Mouse (Mus musculus) embryonic facial prominence, embryonic 12.5 days (tissue): ENCODE results near the gene Unc13a. TPM values are rescaled to one million over a fixed set of nuclear protein-coding genes. Genes with fewer than 3 reads are reported as not detected.

Source experiments
- ATAC-seq: fragments of 200-750 bp; cut with Nextera tagmentation; 2 replicates; pipeline ENCODE4 v1.8.0; 2017; ENCODE audit not compliant: insufficient number of reproducible peaks, insufficient read depth, low FRiP score, low TSS enrichment
- H3K27ac ChIP-seq: fragments of 300-500 bp; sonication (generic); 2 replicates; pipeline ENCODE4 v1.5.1; 2016; ENCODE audit warnings: mild to moderate bottlenecking
- H3K27me3 ChIP-seq: fragments of 300-500 bp; sonication (generic); 2 replicates; pipeline ENCODE4 v1.6.1; 2016; ENCODE audit warnings: mild to moderate bottlenecking, moderate library complexity
- H3K36me3 ChIP-seq: fragments of 300-500 bp; sonication (generic); 2 replicates; pipeline ENCODE4 v1.6.1; 2016; ENCODE audit warnings: mild to moderate bottlenecking
- H3K4me1 ChIP-seq: fragments of 300-500 bp; sonication (generic); 2 replicates; pipeline ENCODE4 v1.6.1; 2016
- H3K4me2 ChIP-seq: fragments of 300-500 bp; sonication (generic); replicated peaks from 2 replicates; pipeline ENCODE4 v1.6.1; 2016; ENCODE audit warnings: mild to moderate bottlenecking, moderate library complexity
- H3K4me3 ChIP-seq: fragments of 300-500 bp; sonication (generic); 2 replicates; pipeline ENCODE4 v1.5.1; 2016; ENCODE audit warnings: mild to moderate bottlenecking
- H3K9ac ChIP-seq: fragments of 300-500 bp; sonication (generic); 2 replicates; pipeline ENCODE4 v1.6.1; 2016; ENCODE audit warnings: mild to moderate bottlenecking, moderate library complexity
- H3K9me3 ChIP-seq: fragments of 300-500 bp; sonication (generic); 2 replicates; pipeline ENCODE4 v1.6.1; 2016; ENCODE audit warnings: mild to moderate bottlenecking, moderate library complexity
- WGBS: fragments of 180-500 bp; shearing (Covaris S2); methylation state at CpG from one replicate; pipeline ENCODE4 v1.1.7; 2016; 5-methylcytosine and 5-hydroxymethylcytosine counted together
- polyA plus RNA-seq: library from polyadenylated mRNA; unstranded; fragments of >200 nt; fragmentation: Nextera tagmentation; extraction: Ambion mirVana; gene quantifications from 2 replicates; pipeline ENCODE4 v1.2.1, GENCODE M21; 2016

The Unc13a gene
- polyA plus RNA-seq, 1 experiment from 2014 or later: 1.9 TPM

DNA sequence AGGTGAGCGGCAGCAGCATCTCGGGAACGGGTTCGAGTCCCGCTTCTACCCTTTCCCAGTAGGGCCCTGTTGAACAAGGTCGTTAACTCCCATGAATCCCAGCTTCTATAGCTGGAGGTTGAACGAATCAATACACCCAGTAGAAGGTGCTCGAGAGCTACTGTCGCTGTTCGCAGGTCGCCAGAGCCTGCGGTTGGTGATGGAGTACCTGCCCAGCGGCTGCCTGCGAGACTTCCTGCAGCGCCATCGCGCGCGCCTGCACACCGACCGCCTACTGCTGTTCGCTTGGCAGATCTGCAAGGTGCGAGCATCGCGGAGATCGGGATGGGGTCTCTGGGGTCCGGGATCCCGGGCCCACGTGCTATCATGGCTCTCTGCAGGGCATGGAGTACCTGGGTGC, 14.0 kb upstream of the Unc13a start:
- ATAC-seq: no peak
- H3K9me3 ChIP-seq: no peaks in the 10 kb centered on the region; the same call in 1 of the 2 replicates
- peak overlapping the region; percentile 24 for H3K4me3 ChIP-seq
- H3K4me1 ChIP-seq: peaks cover 28% of the 10 kb centered on the region
- H3K4me2 ChIP-seq: peak overlapping the region; percentile 45
- H3K27me3 ChIP-seq: peaks cover 100% of the 10 kb centered on the region
- 3% methylated on average over 29 of the region's 29 CpGs for WGBS
- no peaks in the 10 kb centered on the region for H3K36me3 ChIP-seq
- H3K27ac ChIP-seq: no peak overlapping the region
- no peak overlapping the region for H3K9ac ChIP-seq

DNA sequence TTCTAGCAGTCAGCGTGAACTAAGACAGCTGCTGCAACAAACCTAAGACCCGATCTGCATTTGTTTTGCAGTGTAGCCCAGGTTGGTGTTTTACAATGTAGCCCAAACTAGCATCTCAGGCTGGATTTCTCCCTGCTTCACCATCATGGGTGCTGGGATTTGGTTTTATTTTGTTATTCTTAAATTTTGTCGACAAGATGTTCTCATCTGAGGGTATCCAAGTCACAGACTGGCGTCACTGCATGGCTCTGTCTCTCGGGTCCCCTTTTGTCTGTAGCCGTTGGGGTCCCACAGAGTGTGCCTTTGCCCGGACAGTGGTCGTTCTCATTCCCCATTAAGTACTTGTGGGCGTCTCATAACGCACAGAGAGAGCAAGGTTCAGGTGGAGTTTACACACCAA, 13.1 kb upstream of the Unc13a start:
- no peak for ATAC-seq
- H3K27me3 ChIP-seq: peaks cover 100% of the 10 kb centered on the region
- H3K4me3 ChIP-seq: no peak overlapping the region
- H3K27ac ChIP-seq: no peak overlapping the region
- H3K36me3 ChIP-seq: no peaks in the 10 kb centered on the region
- H3K4me1 ChIP-seq: peaks cover 32% of the 10 kb centered on the region
- 21% methylated on average over 10 of the region's 10 CpGs for WGBS
- no peak overlapping the region for H3K4me2 ChIP-seq
- H3K9me3 ChIP-seq: no peaks in the 10 kb centered on the region; the same call in 1 of the 2 replicates
- H3K9ac ChIP-seq: no peak overlapping the region

DNA sequence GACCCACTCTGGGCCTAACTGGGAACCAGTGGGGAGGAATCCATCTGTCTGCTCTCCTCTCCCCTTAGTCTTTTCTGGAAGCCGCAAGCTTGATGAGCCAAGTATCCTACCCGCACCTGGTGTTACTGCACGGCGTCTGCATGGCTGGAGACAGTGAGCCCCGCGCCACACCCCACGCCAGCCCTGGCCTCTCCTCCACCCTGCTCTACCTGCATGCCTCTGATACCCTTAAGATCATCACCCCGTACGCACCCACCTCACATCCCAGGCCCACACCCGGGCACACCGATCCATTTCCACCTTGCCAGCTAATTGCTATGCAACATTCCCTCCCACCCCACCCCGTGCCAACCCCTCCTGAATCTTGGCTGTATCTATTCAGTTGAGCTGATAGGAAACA, 11.3 kb upstream of the Unc13a start:
- no peak overlapping the region for H3K27ac ChIP-seq
- no peaks in the 10 kb centered on the region for H3K9me3 ChIP-seq
- 66% methylated on average over 12 of the region's 12 CpGs for WGBS
- no peak overlapping the region for H3K4me2 ChIP-seq
- H3K9ac ChIP-seq: no peak overlapping the region
- peaks cover 100% of the 10 kb centered on the region for H3K27me3 ChIP-seq
- no peak overlapping the region for H3K4me3 ChIP-seq
- H3K4me1 ChIP-seq: peaks cover 35% of the 10 kb centered on the region
- ATAC-seq: no peak
- H3K36me3 ChIP-seq: no peaks in the 10 kb centered on the region

DNA sequence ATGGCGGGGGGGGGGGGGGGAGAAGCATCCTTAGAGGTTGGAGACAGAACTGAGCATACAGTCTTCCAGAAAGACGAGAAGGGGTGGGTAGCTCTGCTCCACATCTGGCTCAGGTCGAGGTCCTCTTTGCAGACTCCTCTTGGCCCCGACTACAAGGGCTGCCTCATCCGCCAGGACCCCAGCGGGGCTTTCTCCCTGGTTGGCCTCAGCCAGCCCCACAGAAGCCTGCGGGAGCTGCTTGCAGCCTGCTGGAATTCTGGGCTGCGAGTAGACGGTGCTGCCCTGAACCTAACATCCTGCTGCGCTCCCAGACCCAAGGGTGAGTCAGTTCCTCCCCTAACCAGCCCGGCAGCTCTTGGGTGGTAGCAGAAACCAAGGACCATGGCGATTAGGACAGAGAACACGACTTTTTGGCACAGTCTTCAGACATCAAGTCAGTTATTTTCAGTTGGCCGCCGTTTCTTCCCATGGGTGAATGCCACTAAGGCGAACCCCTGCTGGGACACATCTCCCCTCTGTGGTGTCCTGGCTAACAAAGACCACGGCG, 9.9 kb upstream of the Unc13a start:
- Histone ChIP-seq H3K9ac (no peak overlapping the region), H3K27me3 (peaks cover 100% of the 10 kb centered on the region), H3K27ac (no peak overlapping the region), H3K4me1 (peaks cover 27% of the 10 kb centered on the region), H3K9me3 (no peaks in the 10 kb centered on the region), H3K36me3 (no peaks in the 10 kb centered on the region), H3K4me2 (no peak overlapping the region), H3K4me3 (no peak overlapping the region)
- no peak for ATAC-seq
- 3% methylated on average over 18 of the region's 18 CpGs for WGBS

DNA sequence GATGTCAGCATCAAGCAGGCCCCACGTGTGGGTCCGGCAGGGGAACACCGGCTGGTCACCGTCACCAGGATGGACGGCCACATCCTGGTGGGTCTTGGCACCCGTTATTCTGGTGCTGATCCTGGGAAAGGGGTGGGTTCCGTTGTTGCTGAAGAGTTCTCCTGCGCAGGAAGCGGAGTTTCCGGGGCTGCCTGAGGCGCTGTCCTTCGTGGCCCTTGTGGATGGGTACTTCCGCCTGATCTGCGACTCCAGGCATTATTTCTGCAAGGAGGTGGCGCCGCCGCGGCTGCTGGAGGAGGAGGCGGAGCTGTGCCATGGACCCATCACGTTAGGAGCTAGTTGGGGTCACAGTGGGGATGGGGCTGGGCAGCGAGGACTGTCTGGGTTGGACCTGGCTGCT, 8.9 kb upstream of the Unc13a start:
- Histone ChIP-seq H3K4me1 (peaks cover 18% of the 10 kb centered on the region), H3K4me3 (no peak overlapping the region), H3K4me2 (no peak overlapping the region), H3K9ac (no peak overlapping the region), H3K27ac (no peak overlapping the region), H3K36me3 (no peaks in the 10 kb centered on the region), H3K27me3 (peaks cover 98% of the 10 kb centered on the region), H3K9me3 (no peaks in the 10 kb centered on the region)
- ATAC-seq: no peak
- WGBS: 3% methylated on average over 21 of the region's 21 CpGs

DNA sequence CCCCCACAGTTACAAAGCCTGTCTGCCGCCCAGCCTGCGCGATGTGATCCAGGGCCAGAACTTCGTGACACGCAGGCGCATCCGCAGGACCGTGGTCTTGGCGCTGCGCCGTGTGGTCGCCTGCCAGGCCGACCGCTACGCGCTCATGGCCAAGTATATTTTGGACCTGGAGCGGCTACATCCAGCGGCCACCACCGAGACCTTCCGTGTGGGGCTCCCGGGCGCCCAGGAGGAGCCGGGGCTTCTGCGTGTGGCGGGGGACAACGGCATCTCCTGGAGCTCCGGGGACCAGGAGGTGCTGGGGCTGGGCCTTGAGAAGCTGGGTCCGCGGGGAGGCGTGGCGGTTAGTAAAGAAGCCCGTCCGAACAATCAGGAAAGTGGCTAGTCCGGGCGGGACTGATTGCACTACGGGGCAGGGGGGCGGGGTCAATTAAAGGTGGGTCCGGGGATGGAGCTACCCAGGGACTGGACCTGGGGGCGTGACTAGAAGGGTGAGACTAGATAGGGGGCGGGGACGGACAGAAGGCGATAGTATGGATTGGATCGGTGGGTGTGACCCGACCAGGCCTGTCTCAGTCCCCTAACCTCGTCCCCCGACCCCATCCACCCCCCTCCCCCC, 8.1 kb upstream of the Unc13a start:
- ATAC-seq: 0 out of 2 replicates have a peak, but pooled peaks have one; percentile 22
- Histone ChIP-seq H3K27me3 (peaks cover 94% of the 10 kb centered on the region), H3K4me3 (peak overlapping the region; percentile 20), H3K4me2 (peak overlapping the region; percentile 43), H3K9ac (peak overlapping the region; percentile 28), H3K4me1 (peaks cover 18% of the 10 kb centered on the region), H3K36me3 (no peaks in the 10 kb centered on the region), H3K27ac (no peak overlapping the region), H3K9me3 (no peaks in the 10 kb centered on the region)
- WGBS: 2% methylated on average over 46 of the region's 46 CpGs

DNA sequence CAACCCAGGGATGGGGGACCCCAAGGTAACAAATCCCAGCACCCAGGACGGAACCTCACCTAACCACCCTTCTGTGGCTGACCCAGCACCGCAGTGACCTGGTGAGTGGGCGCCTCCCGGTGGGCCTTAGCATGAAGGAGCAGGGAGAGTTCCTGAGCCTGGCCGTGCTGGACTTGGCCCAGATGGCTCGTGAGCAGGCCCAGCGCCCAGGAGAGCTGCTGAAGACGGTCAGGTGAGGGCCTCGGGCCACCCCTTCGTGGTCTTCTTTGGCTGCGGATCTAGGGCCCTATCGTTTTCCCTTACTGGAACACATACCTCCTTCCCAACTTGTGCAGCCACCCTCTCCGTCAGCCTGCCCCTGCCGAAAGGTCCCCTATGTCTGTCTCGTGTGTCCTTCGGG, 7.6 kb upstream of the Unc13a start:
- H3K36me3 ChIP-seq: no peaks in the 10 kb centered on the region
- H3K4me3 ChIP-seq: peak overlapping the region; percentile 20
- peaks cover 89% of the 10 kb centered on the region for H3K27me3 ChIP-seq
- no peak overlapping the region for H3K27ac ChIP-seq
- peak overlapping the region; percentile 28; the same call in 1 of the 2 replicates for H3K9ac ChIP-seq
- no peaks in the 10 kb centered on the region for H3K9me3 ChIP-seq
- H3K4me2 ChIP-seq: peak overlapping the region; percentile 43
- no peak for ATAC-seq
- WGBS: 10% methylated on average over 16 of the region's 16 CpGs
- peaks cover 18% of the 10 kb centered on the region for H3K4me1 ChIP-seq

DNA sequence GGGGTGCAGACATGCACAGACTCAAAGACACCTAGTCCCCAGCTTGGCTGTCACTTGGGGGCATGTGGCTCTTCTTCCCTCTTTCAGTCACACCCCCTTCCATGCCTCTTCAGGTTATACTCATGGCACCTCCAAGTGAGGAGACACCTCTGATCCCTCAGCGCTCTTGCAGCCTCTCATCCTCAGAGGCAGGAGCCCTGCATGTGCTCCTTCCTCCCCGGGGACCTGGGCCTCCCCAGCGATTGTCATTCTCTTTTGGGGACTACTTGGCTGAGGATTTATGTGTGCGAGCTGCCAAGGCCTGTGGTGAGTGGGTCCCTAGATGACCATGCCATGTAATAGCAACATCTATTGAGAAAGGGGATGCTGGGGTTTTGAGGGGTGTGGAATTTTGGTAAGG, 6.7 kb upstream of the Unc13a start:
- WGBS: 61% methylated on average over 4 of the region's 4 CpGs
- no peak overlapping the region for H3K4me3 ChIP-seq
- no peak for ATAC-seq

DNA sequence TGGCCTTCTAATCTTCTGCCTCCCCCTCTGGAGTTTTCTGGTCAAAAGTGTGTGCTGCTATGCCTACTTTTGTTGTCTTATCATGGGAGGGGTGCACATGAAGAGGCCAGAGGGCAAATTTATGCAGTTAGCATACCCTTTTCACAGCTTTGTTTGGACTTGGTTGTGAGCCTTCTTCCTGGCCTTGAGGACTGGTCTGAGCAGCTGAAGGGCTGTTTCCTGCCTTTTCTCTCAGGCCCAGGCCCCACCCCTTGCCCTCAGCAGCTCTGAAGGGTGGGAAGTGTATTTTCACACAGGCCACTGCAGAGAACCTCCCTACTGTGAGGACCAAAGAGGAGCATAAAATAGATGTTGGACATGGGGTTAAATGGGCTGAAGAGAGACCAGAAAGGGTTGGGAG, 6.0 kb upstream of the Unc13a start:
- Histone ChIP-seq H3K27ac (no peak overlapping the region), H3K4me2 (no peak overlapping the region; the same call in 1 of the 2 replicates), H3K9ac (no peak overlapping the region), H3K4me1 (peaks cover 18% of the 10 kb centered on the region), H3K4me3 (no peak overlapping the region), H3K36me3 (no peaks in the 10 kb centered on the region), H3K9me3 (no peaks in the 10 kb centered on the region), H3K27me3 (peaks cover 73% of the 10 kb centered on the region)
- ATAC-seq: no peak

More for the DNA sequence above, 6.7 kb upstream of the Unc13a start:
- Histone ChIP-seq H3K9me3 (no peaks in the 10 kb centered on the region), H3K4me1 (peaks cover 18% of the 10 kb centered on the region), H3K27me3 (peaks cover 80% of the 10 kb centered on the region), H3K27ac (no peak overlapping the region), H3K36me3 (no peaks in the 10 kb centered on the region), H3K9ac (no peak overlapping the region), H3K4me2 (no peak overlapping the region)

DNA sequence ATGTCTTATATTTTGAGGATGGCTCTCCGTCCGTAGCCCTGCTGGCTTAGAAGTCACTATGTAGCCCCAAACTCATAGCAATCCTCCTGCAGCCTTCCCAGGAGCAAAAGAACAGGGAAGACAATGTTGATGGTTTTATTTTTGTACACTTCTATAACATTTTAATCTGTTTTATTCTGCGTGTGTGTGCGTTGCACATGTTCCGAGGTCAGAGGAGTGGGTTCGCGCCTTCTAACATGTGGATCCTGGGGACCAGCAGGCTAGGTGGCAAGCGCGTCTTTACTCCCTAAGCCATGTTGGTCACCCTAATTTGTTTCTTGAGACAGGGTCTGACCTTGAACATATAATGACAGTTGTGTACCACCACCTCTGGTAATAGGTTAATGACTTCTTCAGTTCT, 5.2 kb upstream of the Unc13a start:
- Histone ChIP-seq H3K9ac (peak overlapping the region; percentile 73), H3K4me1 (peaks cover 18% of the 10 kb centered on the region), H3K27ac (0 out of 2 replicates have a peak overlapping the region, but pooled peaks have one; percentile 69), H3K4me3 (peak overlapping the region; percentile 70), H3K4me2 (peak overlapping the region; percentile 92), H3K36me3 (no peaks in the 10 kb centered on the region), H3K27me3 (peaks cover 66% of the 10 kb centered on the region), H3K9me3 (no peaks in the 10 kb centered on the region)
- WGBS: 59% methylated on average over 9 of the region's 9 CpGs
- no peak for ATAC-seq

DNA sequence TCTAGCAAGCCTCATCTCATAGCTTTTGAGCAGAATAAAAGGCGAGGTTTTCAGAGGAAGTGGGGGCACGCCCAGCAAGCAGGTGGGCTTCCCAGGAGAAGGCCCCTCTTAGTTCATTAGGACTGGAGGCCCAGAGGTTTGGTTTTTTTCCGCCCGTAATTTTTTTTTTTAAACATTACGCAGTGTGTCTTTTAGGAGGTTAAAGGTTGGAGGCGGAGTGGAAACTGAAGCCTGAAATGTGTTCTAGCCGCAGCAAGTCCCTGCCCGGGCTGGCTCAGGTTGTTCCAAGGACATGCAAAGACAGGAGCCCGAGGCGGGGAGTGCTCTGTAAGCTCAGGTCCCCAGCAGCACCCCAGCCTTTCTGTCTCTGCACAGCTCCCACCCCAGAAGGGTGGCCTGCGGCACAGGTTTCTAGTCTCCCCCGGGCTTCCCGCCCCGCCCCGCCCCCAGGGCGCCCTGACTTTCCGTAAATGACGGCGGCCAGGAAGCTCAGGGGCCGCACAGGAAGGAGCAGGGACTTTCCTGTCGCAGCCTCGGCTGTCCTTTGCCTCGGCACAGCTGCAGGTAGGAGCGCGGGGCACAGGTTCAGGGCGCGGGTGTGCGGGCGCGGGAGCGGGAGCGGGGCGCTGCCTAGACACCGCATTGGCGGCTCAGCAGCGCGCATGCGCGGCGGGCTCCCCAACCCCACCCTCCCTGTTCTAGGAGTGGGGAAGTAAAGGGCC, 4.6 kb upstream of the Unc13a start, which contains the start of gene Jak3:
Jak3 (plus strand) TSS at position 277 of the 722 bp plus-strand sequence.
- H3K4me2 ChIP-seq: peak within 1 kb of the TSS; percentile 92
- H3K9ac ChIP-seq: peak within 1 kb of the TSS; percentile 73
- no peaks in the 10 kb centered on the region for H3K36me3 ChIP-seq
- no peak for ATAC-seq
- peak within 1 kb of the TSS; percentile 70 for H3K4me3 ChIP-seq
- H3K9me3 ChIP-seq: no peaks in the 10 kb centered on the region
- H3K4me1 ChIP-seq: peaks cover 14% of the 10 kb centered on the region
- H3K27ac ChIP-seq: peak within 1 kb of the TSS; percentile 69; the same call in 1 of the 2 replicates
- WGBS: 2% methylated on average over 40 of the region's 40 CpGs
- peaks cover 61% of the 10 kb centered on the region for H3K27me3 ChIP-seq
